Mouse (Mus musculus): ENCODE results near the gene Dhrs11. TPM values are rescaled to one million over a fixed set of nuclear protein-coding genes. Genes with fewer than 3 reads are reported as not detected.

Dhrs11 gene
- polyA plus RNA-seq, 1 experiment from 2014 or later: 29.5 TPM

- H3K4me1 ChIP-seq (ENCODE audit: control insufficient read depth, insufficient read depth, low read length): peaks cover 3% of the 10 kb centered on the region; the same call in 1 of the 2 replicates
- H3K36me3 ChIP-seq (ENCODE audit: control insufficient read depth, insufficient read depth, low read length): no peaks in the 10 kb centered on the region
- 0 out of 2 replicates have a peak, but pooled peaks have one; percentile 33 for ATAC-seq (ENCODE audit: insufficient read depth, low FRiP score)
- no peak overlapping the region for H3K4me2 ChIP-seq (ENCODE audit: low read depth, low read length)
- no peak overlapping the region; the same call in 1 of the 2 replicates for H3K9ac ChIP-seq (ENCODE audit: low read length)
- WGBS: 7% methylated on average over 4 of the region's 4 CpGs
- no peak overlapping the region for H3K27ac ChIP-seq (ENCODE audit: low read length)
- H3K27me3 ChIP-seq (ENCODE audit: control insufficient read depth, insufficient read depth, low read length): peaks cover 9% of the 10 kb centered on the region
- no peak overlapping the region for H3K4me3 ChIP-seq (replicated peaks; ENCODE audit: low read length)
- no peaks in the 10 kb centered on the region for H3K9me3 ChIP-seq (replicated peaks; ENCODE audit: control insufficient read depth, low read length)
Observed at GRCm38 (mm10) chr11:84775560-84775959, 53.2 kb downstream of the Dhrs11 start.

- Histone ChIP-seq H3K9ac (ENCODE audit: low read length) (no peak overlapping the region), H3K27ac (ENCODE audit: low read length) (no peak overlapping the region), H3K27me3 (ENCODE audit: control insufficient read depth, insufficient read depth, low read length) (peaks cover 4% of the 10 kb centered on the region; the same call in 1 of the 2 replicates), H3K4me3 (replicated peaks; ENCODE audit: low read length) (no peak overlapping the region), H3K36me3 (ENCODE audit: control insufficient read depth, insufficient read depth, low read length) (no peaks in the 10 kb centered on the region), H3K9me3 (replicated peaks; ENCODE audit: control insufficient read depth, low read length) (no peaks in the 10 kb centered on the region), H3K4me2 (ENCODE audit: low read depth, low read length) (no peak overlapping the region), H3K4me1 (ENCODE audit: control insufficient read depth, insufficient read depth, low read length) (peaks cover 3% of the 10 kb centered on the region; the same call in 1 of the 2 replicates)
- no peak for ATAC-seq (ENCODE audit: insufficient read depth, low FRiP score)
- WGBS: 44% methylated on average over 13 of the region's 13 CpGs
Observed at GRCm38 (mm10) chr11:84774870-84775514, 53.8 kb downstream of the Dhrs11 start.

Other genes starting within 250 kb of the Dhrs11 start
- gene Mrm1, start 9.5 kb downstream of the Dhrs11 start, polyA plus RNA-seq (2015; fragmentation: Nextera tagmentation; extraction: Ambion mirVana): 12.1 and 13.2 TPM in 2 replicates
- 52.2 and 60.3 TPM in 2 replicates for gene Ggnbp2, start 41.8 kb upstream of the Dhrs11 start, polyA plus RNA-seq (2015; fragmentation: Nextera tagmentation; extraction: Ambion mirVana)
- 7.7 and 8.0 TPM in 2 replicates for gene Myo19, start 51.2 kb upstream of the Dhrs11 start, polyA plus RNA-seq (2015; fragmentation: Nextera tagmentation; extraction: Ambion mirVana)
- gene Pigw, start 51.3 kb upstream of the Dhrs11 start, polyA plus RNA-seq (2015; fragmentation: Nextera tagmentation; extraction: Ambion mirVana): 2.5 and 3.1 TPM in 2 replicates
- gene Znhit3, start 87.4 kb upstream of the Dhrs11 start, polyA plus RNA-seq (2015; fragmentation: Nextera tagmentation; extraction: Ambion mirVana): 46.8 and 48.3 TPM in 2 replicates
- gene Car4, start 128.8 kb upstream of the Dhrs11 start, polyA plus RNA-seq (2015; fragmentation: Nextera tagmentation; extraction: Ambion mirVana): 0.35 and 0.49 TPM in 2 replicates

All from stomach, embryonic 16.5 days (tissue).